Mouse (Mus musculus): ENCODE data around the gene Pmfbp1. TPM values are rescaled to one million over a fixed set of nuclear protein-coding genes. Genes with fewer than 3 reads are reported as not detected.

Gene Pmfbp1
- total and polyA plus RNA-seq, 2 experiments, result not detected

DNA sequence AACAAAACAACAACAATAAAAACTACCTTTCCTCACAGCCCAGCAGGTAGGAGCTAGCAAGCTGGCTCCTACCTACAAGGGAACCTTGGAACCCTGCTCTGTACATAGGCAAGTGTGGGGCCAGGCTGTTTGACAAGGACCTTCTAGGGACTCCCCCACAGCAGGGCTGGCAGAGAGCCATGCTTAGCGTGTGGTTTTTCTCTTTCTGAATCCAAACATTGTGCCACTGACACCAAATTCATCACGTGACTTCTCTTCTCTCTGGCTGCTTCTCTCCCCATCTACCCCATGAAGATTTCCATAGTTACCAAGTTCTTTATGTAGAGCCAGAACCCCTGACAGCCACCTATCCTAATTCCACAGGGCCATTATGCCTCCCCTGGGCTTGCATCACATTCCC, 30.8 kb upstream of the Pmfbp1 start:
- no peak overlapping the region for H3K27ac ChIP-seq (replicated peaks; ENCODE audit: insufficient read depth, low read depth, low read length)
- WGBS, result 23% methylated on average over 2 of the region's 2 CpGs
- no peak for DNase-seq (ENCODE audit: extremely low read depth, low read depth, low spot score)
- H3K27me3 ChIP-seq (ENCODE audit: control insufficient read depth, insufficient read depth, low read length), result no peaks in the 10 kb centered on the region
- no peak overlapping the region for H3K9ac ChIP-seq (ENCODE audit: low read depth, low read length)
- TF ChIP-seq CTCF (IDR thresholded peaks at IDR 0.05; ENCODE audit: low read depth, low read length), result no peak
- no peak for TF ChIP-seq POLR2A (IDR thresholded peaks at IDR 0.05; ENCODE audit: extremely low read depth, insufficient read depth, low read length)
- H3K4me3 ChIP-seq (ENCODE audit: insufficient read depth, low read depth, low read length), result no peak overlapping the region
- H3K4me1 ChIP-seq (ENCODE audit: control insufficient read depth, insufficient read depth, low read length), result no peaks in the 10 kb centered on the region
- H3K79me2 ChIP-seq (ENCODE audit: control insufficient read depth, insufficient read depth, low read length), result no peaks in the 10 kb centered on the region
- no peaks in the 10 kb centered on the region for H3K36me3 ChIP-seq (ENCODE audit: control insufficient read depth, insufficient read depth, low read length)

DNA sequence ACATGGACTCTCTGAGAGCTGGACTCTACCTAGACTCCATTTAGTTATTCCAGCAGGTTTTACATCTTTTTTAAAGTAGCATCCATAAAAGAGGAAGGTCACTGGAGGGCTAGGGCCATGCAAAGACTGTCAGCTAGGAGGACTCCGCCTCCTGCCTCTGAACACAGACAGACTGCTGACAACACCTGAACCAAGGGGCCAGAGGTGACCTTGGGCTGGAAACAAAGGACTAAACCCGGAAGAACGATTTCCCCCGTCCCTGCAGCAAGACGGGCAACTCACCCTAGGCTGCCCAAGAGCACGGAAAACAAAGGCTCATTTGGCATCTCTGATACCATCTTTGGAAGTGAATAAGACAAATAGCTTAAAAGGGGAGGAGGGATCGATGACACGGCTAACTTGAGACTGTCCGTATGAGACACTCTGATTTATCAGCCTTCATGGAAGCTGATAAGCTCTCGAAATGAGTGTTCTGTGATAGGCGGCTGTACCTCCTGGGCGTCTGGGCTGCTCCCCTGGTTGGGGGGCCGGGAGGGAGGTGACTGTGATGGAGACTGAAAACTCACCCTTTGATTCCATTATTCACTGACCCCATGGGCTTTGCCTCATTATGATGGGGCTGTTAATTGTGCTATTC, 30.0 kb upstream of the Pmfbp1 start:
- DNase-seq (ENCODE audit: extremely low read depth, low read depth, low spot score), result no peak
- WGBS, result 14% methylated on average over 13 of the region's 13 CpGs
- TF ChIP-seq POLR2A (IDR thresholded peaks at IDR 0.05; ENCODE audit: extremely low read depth, insufficient read depth, low read length) (no peak), CTCF (IDR thresholded peaks at IDR 0.05; ENCODE audit: low read depth, low read length) (no peak)
- Histone ChIP-seq H3K4me3 (ENCODE audit: insufficient read depth, low read depth, low read length) (no peak overlapping the region), H3K27ac (replicated peaks; ENCODE audit: insufficient read depth, low read depth, low read length) (no peak overlapping the region), H3K4me1 (ENCODE audit: control insufficient read depth, insufficient read depth, low read length) (no peaks in the 10 kb centered on the region), H3K9ac (ENCODE audit: low read depth, low read length) (no peak overlapping the region), H3K36me3 (ENCODE audit: control insufficient read depth, insufficient read depth, low read length) (no peaks in the 10 kb centered on the region), H3K27me3 (ENCODE audit: control insufficient read depth, insufficient read depth, low read length) (no peaks in the 10 kb centered on the region), H3K79me2 (ENCODE audit: control insufficient read depth, insufficient read depth, low read length) (no peaks in the 10 kb centered on the region)

DNA sequence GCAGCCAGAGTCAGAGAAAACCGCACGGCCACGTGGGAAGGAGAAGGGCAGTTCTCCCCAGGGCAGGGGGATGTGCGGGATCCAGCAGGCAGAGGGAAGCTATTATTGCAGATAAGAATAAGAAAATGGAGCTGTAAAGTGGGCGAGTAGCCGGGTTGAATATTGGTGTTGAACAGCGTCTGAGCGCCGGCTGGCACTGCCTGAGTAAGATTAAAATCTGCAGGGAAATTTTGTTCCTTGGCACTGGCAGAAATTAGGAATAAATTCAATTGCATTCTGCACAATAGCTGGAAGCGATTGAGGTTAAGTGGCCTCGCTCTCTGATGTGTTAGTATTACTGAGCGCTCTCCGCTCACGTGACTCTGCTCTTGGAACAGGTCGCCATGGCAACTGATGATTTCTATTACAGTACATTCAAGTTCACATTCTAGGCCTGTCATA, 29.4 kb upstream of the Pmfbp1 start:
- Histone ChIP-seq H3K9ac (ENCODE audit: low read depth, low read length) (no peak overlapping the region), H3K4me1 (ENCODE audit: control insufficient read depth, insufficient read depth, low read length) (no peaks in the 10 kb centered on the region), H3K27ac (replicated peaks; ENCODE audit: insufficient read depth, low read depth, low read length) (no peak overlapping the region), H3K4me3 (ENCODE audit: insufficient read depth, low read depth, low read length) (no peak overlapping the region), H3K79me2 (ENCODE audit: control insufficient read depth, insufficient read depth, low read length) (no peaks in the 10 kb centered on the region), H3K27me3 (ENCODE audit: control insufficient read depth, insufficient read depth, low read length) (no peaks in the 10 kb centered on the region), H3K36me3 (ENCODE audit: control insufficient read depth, insufficient read depth, low read length) (no peaks in the 10 kb centered on the region)
- no peak for TF ChIP-seq POLR2A (IDR thresholded peaks at IDR 0.05; ENCODE audit: extremely low read depth, insufficient read depth, low read length)
- no peak for TF ChIP-seq CTCF (IDR thresholded peaks at IDR 0.05; ENCODE audit: low read depth, low read length)
- DNase-seq (ENCODE audit: extremely low read depth, low read depth, low spot score), result no peak
- WGBS, result 57% methylated on average over 15 of the region's 15 CpGs

DNA sequence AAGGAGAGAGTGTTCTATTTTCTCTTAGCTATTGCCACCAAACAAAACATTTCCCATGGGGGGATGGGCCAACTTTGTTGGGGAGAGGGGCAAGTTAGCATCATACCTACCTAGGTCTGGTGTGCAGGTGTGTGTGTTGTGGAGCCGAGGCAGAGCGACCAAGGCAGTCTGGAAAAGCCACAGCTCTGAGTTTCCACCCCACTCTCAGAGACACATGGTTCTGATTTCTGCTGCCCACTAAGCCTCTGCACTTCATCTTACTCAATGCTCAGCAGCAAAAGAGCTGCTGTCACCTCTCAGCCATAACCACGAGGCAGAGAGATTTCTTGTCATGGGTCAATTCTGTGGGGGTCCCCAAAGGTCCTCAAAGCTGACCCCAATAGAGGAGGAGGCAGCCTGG, 28.8 kb upstream of the Pmfbp1 start:
- Histone ChIP-seq H3K36me3 (ENCODE audit: control insufficient read depth, insufficient read depth, low read length) (no peaks in the 10 kb centered on the region), H3K27me3 (ENCODE audit: control insufficient read depth, insufficient read depth, low read length) (no peaks in the 10 kb centered on the region), H3K79me2 (ENCODE audit: control insufficient read depth, insufficient read depth, low read length) (no peaks in the 10 kb centered on the region), H3K4me1 (ENCODE audit: control insufficient read depth, insufficient read depth, low read length) (no peaks in the 10 kb centered on the region), H3K9ac (ENCODE audit: low read depth, low read length) (no peak overlapping the region), H3K27ac (replicated peaks; ENCODE audit: insufficient read depth, low read depth, low read length) (no peak overlapping the region), H3K4me3 (ENCODE audit: insufficient read depth, low read depth, low read length) (no peak overlapping the region)
- TF ChIP-seq POLR2A (IDR thresholded peaks at IDR 0.05; ENCODE audit: extremely low read depth, insufficient read depth, low read length) (no peak), CTCF (IDR thresholded peaks at IDR 0.05; ENCODE audit: low read depth, low read length) (no peak)
- 74% methylated on average over 3 of the region's 3 CpGs for WGBS
- DNase-seq (ENCODE audit: extremely low read depth, low read depth, low spot score), result no peak

DNA sequence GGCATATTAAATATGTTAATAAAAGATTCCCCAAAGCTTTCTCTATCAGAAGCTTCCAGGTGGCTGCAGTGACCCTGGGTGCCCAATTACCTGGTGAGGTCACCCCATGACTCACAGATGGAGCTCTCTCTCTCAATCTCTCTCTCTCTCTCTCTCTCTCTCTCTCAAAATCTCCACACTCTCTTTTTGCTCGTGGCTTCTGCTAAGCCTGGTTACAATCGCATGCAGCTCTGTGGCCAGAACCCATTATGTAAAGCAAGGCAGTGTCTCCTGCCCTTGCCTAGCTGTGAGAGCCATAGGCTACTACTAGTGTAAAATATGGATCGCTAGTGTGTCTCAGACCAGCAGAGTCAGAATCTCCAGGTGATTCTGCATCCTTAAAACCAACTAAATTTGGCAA, 28.1 kb upstream of the Pmfbp1 start:
- TF ChIP-seq POLR2A (IDR thresholded peaks at IDR 0.05; ENCODE audit: extremely low read depth, insufficient read depth, low read length) (no peak), CTCF (IDR thresholded peaks at IDR 0.05; ENCODE audit: low read depth, low read length) (no peak)
- no peak overlapping the region for H3K27ac ChIP-seq (replicated peaks; ENCODE audit: insufficient read depth, low read depth, low read length)
- 61% methylated on average over 3 of the region's 3 CpGs for WGBS
- H3K27me3 ChIP-seq (ENCODE audit: control insufficient read depth, insufficient read depth, low read length), result no peaks in the 10 kb centered on the region
- no peak overlapping the region for H3K4me3 ChIP-seq (ENCODE audit: insufficient read depth, low read depth, low read length)
- H3K9ac ChIP-seq (ENCODE audit: low read depth, low read length), result no peak overlapping the region
- no peaks in the 10 kb centered on the region for H3K36me3 ChIP-seq (ENCODE audit: control insufficient read depth, insufficient read depth, low read length)
- no peak for DNase-seq (ENCODE audit: extremely low read depth, low read depth, low spot score)
- no peaks in the 10 kb centered on the region for H3K4me1 ChIP-seq (ENCODE audit: control insufficient read depth, insufficient read depth, low read length)
- no peaks in the 10 kb centered on the region for H3K79me2 ChIP-seq (ENCODE audit: control insufficient read depth, insufficient read depth, low read length)

DNA sequence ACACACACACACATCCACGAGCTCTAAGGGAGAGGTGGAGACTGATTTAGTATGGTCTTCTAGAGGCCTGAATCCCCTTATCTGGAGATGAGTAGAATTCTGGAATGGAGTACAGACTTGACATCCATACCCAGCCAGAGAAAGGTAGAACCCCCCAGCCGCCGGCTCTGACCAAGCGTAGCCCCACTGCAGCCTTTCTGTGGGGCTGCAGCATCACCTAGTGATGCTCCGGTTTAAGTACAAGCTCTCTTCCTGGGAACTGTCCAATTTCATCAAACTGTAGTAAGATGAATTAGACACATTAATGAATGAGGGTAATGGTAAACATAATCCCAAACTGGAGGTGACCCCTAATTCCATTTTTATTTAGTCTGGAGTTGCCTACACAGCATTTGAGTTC, 26.3 kb upstream of the Pmfbp1 start:
- no peak for DNase-seq (ENCODE audit: extremely low read depth, low read depth, low spot score)
- no peak overlapping the region for H3K27ac ChIP-seq (replicated peaks; ENCODE audit: insufficient read depth, low read depth, low read length)
- TF ChIP-seq POLR2A (IDR thresholded peaks at IDR 0.05; ENCODE audit: extremely low read depth, insufficient read depth, low read length), result no peak
- 0 out of 2 replicates have a peak, but pooled peaks have one; percentile 7 for TF ChIP-seq CTCF (IDR thresholded peaks at IDR 0.05; ENCODE audit: low read depth, low read length)

More for the DNA sequence above, 26.3 kb upstream of the Pmfbp1 start:
- H3K9ac ChIP-seq (ENCODE audit: low read depth, low read length), result no peak overlapping the region
- H3K4me1 ChIP-seq (ENCODE audit: control insufficient read depth, insufficient read depth, low read length), result no peaks in the 10 kb centered on the region
- no peaks in the 10 kb centered on the region for H3K79me2 ChIP-seq (ENCODE audit: control insufficient read depth, insufficient read depth, low read length)
- no peaks in the 10 kb centered on the region for H3K27me3 ChIP-seq (ENCODE audit: control insufficient read depth, insufficient read depth, low read length)
- H3K36me3 ChIP-seq (ENCODE audit: control insufficient read depth, insufficient read depth, low read length), result no peaks in the 10 kb centered on the region
- H3K4me3 ChIP-seq (ENCODE audit: insufficient read depth, low read depth, low read length), result no peak overlapping the region
- 29% methylated on average over 5 of the region's 5 CpGs for WGBS

Data from liver, adult 2 months (tissue).